Mouse (Mus musculus) forebrain, embryonic 12.5 days (tissue): ENCODE data around the gene Gm49416. TPM values are rescaled to one million over a fixed set of nuclear protein-coding genes. Genes with fewer than 3 reads are reported as not detected.

Experiments used
- ATAC-seq: fragments of 200-750 bp; cut with Nextera tagmentation; 2 replicates; pipeline ENCODE4 v1.8.0; 2017; ENCODE audit warnings: moderate TSS enrichment; ENCODE audit not compliant: low FRiP score
- H3K27ac ChIP-seq: fragments of 300-500 bp; sonication (generic); 2 replicates; pipeline ENCODE4 v1.5.1; 2016; ENCODE audit warnings: mild to moderate bottlenecking
- H3K27me3 ChIP-seq: fragments of 300-500 bp; sonication (generic); 2 replicates; pipeline ENCODE4 v1.6.1; 2016; ENCODE audit warnings: mild to moderate bottlenecking
- H3K36me3 ChIP-seq: fragments of 300-500 bp; sonication (generic); replicated peaks from 2 replicates; pipeline ENCODE4 v1.6.1; 2016; ENCODE audit warnings: mild to moderate bottlenecking
- H3K4me1 ChIP-seq: fragments of 300-500 bp; sonication (generic); 2 replicates; pipeline ENCODE4 v1.6.1; 2016
- H3K4me2 ChIP-seq: fragments of 300-500 bp; sonication (generic); 2 replicates; pipeline ENCODE4 v1.6.1; 2016; ENCODE audit warnings: mild to moderate bottlenecking, moderate library complexity
- H3K4me3 ChIP-seq: fragments of 300-500 bp; sonication (generic); replicated peaks from 2 replicates; pipeline ENCODE4 v1.5.1; 2016; ENCODE audit warnings: mild to moderate bottlenecking
- H3K9ac ChIP-seq: fragments of 300-500 bp; sonication (generic); 2 replicates; pipeline ENCODE4 v1.6.1; 2016; ENCODE audit warnings: mild to moderate bottlenecking
- H3K9me3 ChIP-seq: fragments of 300-500 bp; sonication (generic); 2 replicates; pipeline ENCODE4 v1.6.1; 2016
- WGBS: fragments of 180-500 bp; shearing (Covaris S2); methylation state at CpG from one replicate; pipeline ENCODE4 v1.1.7; 2016; 5-methylcytosine and 5-hydroxymethylcytosine counted together
- polyA plus RNA-seq: library from polyadenylated mRNA; unstranded; fragments of >200 nt; fragmentation: Nextera tagmentation; extraction: Ambion mirVana; gene quantifications from 2 replicates; pipeline ENCODE4 v1.2.1, GENCODE M21; 2016

Gene Gm49416
- polyA plus RNA-seq, 1 experiment from 2014 or later, result not detected

DNA sequence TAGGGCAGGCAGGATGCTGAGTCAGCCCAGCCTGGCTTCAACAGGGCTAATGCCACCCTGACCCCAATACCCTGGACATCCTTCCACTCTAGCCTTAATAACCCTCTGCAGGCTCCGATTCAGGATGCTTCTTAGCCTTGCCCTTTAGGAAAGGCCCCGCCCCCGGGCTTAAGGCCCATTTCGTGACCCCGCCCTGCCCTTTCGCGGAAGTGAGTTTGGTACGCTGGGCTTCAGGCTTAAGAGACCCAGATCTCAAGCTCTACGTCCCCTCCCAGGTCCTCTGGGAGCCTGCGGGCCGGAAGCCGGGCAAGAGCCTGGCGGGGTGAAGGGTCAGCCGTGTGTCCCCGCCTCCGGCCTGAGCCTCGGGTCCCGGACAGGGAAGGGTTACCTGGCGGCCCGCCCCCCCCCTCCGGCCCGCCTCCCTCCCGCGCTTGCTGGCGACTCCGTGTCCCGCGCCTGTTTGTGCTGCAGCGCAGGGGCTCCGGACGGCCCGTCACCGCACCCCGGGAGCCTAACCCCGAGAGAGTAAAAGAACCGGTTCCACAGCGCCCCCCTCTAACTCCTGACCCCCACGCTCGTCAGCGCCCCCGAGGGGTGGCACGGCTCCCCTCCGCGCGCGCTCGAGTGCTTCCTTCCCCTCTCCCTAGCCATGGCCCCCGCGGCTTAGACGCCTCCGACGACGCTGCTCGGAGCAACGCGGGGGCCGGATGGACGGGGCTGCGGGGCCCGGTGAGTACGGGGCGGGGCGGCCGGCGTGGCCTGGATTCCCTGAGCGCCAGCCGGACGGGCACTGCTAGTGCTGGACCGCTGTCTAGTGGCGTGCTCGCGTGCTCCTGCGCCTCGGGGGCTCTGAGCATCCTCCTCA is 40.7 kb downstream of the Gm49416 start, which contains the start of the genes Rom1 and Eml3:
TSS of gene Rom1 (minus strand) at position 133 of the 865 bp plus-strand sequence.
TSS of gene Eml3 (plus strand) at position 329 of the 865 bp plus-strand sequence.
- H3K4me3 ChIP-seq, result peak within 1 kb of the TSS; percentile 60
- peak; percentile 76 for ATAC-seq
- WGBS, result 1% methylated on average over 67 of the region's 74 CpGs

GRCm38 (mm10) chr19:8930117-8930516 is 41.4 kb downstream of the Gm49416 start:
- ATAC-seq, result peak; percentile 3; the same call in 1 of the 2 replicates
- H3K27ac ChIP-seq, result no peak overlapping the region
- H3K36me3 ChIP-seq, result peaks cover 31% of the 10 kb centered on the region
- peaks cover 7% of the 10 kb centered on the region; the same call in 1 of the 2 replicates for H3K27me3 ChIP-seq
- H3K9me3 ChIP-seq, result no peaks in the 10 kb centered on the region
- H3K4me3 ChIP-seq, result peak overlapping the region; percentile 60
- peak overlapping the region; percentile 81 for H3K4me2 ChIP-seq
- peaks cover 22% of the 10 kb centered on the region for H3K4me1 ChIP-seq
- peak overlapping the region; percentile 79 for H3K9ac ChIP-seq
- whole genome bisulfite sequencing, result 18% methylated on average over 11 of the region's 11 CpGs

More for the DNA sequence above, 40.7 kb downstream of the Gm49416 start, which contains the start of the genes Rom1 and Eml3:
- peaks cover 7% of the 10 kb centered on the region; the same call in 1 of the 2 replicates for H3K27me3 ChIP-seq
- H3K4me1 ChIP-seq, result peaks cover 22% of the 10 kb centered on the region
- H3K9ac ChIP-seq, result peak within 1 kb of the TSS; percentile 79
- H3K27ac ChIP-seq, result peak within 1 kb of the TSS; percentile 33; the same call in 1 of the 2 replicates
- H3K4me2 ChIP-seq, result peak within 1 kb of the TSS; percentile 81
- H3K9me3 ChIP-seq, result no peaks in the 10 kb centered on the region
- H3K36me3 ChIP-seq, result peaks cover 32% of the 10 kb centered on the region

DNA sequence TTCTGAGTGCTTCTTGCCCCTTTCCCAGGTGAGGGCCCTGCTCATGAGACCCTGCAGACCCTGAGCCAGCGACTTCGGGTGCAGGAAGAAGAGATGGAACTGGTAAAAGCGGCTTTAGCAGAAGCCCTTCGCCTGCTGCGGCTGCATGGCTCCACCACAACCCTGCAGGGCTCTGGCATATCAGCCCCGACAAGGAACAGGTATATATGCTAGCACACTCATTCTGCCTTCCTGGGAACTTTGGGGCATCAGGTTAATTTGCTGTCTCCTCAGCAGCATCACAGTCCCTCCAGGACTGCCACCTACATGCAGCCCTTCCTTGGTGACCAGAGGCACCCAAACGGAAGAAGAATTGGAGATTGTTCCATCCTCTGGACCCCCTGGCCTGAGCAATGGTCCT is 42.0 kb downstream of the Gm49416 start:
- WGBS, result 82% methylated on average over 7 of the region's 7 CpGs
- Histone ChIP-seq H3K4me2 (peak overlapping the region; percentile 81; the same call in 1 of the 2 replicates), H3K4me1 (peaks cover 22% of the 10 kb centered on the region), H3K4me3 (peak overlapping the region; percentile 60; the same call in 1 of the 2 replicates), H3K9ac (0 out of 2 replicates have a peak overlapping the region, but pooled peaks have one; percentile 79), H3K27ac (no peak overlapping the region), H3K9me3 (no peaks in the 10 kb centered on the region), H3K27me3 (peaks cover 7% of the 10 kb centered on the region; the same call in 1 of the 2 replicates), H3K36me3 (peaks cover 25% of the 10 kb centered on the region)
- ATAC-seq, result no peak

- Histone ChIP-seq H3K36me3 (peaks cover 4% of the 10 kb centered on the region), H3K9me3 (no peaks in the 10 kb centered on the region), H3K4me2 (no peak overlapping the region), H3K4me3 (no peak overlapping the region), H3K9ac (no peak overlapping the region), H3K27me3 (no peaks in the 10 kb centered on the region), H3K4me1 (peaks cover 12% of the 10 kb centered on the region), H3K27ac (no peak overlapping the region)
- no peak for ATAC-seq
- WGBS, result 87% methylated on average over 2 of the region's 2 CpGs
These were observed 48.0 kb downstream of the Gm49416 start for GRCm38 (mm10) chr19:8936736-8937135.

GRCm38 (mm10) chr19:8940526-8941133 is 51.9 kb downstream of the Gm49416 start:
- Histone ChIP-seq H3K9ac (peak overlapping the region; percentile 83), H3K27ac (peak overlapping the region; percentile 94; the same call in 1 of the 2 replicates), H3K9me3 (no peaks in the 10 kb centered on the region), H3K27me3 (no peaks in the 10 kb centered on the region), H3K4me3 (no peak overlapping the region), H3K36me3 (peaks cover 23% of the 10 kb centered on the region), H3K4me2 (no peak overlapping the region), H3K4me1 (peaks cover 38% of the 10 kb centered on the region)
- no peak for ATAC-seq
- WGBS, result 79% methylated on average over 15 of the region's 15 CpGs

DNA sequence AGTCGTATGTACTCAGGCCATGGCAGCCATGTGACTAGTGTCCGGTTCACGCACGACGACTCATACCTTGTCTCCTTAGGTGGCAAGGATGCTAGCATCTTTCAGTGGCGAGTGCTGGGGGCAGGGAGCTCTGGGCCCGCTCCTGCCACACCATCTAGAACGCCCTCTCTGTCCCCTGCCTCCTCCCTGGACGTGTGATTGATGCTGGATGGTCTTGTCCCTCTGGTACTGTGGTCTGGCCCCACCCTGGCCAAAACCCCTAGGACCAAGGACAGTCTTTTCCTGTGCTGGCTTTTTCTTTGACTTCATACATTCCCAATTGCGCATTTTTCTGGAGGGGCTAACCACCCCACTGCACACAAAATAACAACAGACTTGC is 52.4 kb downstream of the Gm49416 start:
- Histone ChIP-seq H3K27ac (peak overlapping the region; percentile 94), H3K36me3 (peaks cover 28% of the 10 kb centered on the region), H3K9me3 (no peaks in the 10 kb centered on the region), H3K4me2 (peak overlapping the region; percentile 69), H3K27me3 (no peaks in the 10 kb centered on the region), H3K9ac (peak overlapping the region; percentile 83), H3K4me3 (peak overlapping the region; percentile 72), H3K4me1 (peaks cover 38% of the 10 kb centered on the region)
- 36% methylated on average over 10 of the region's 10 CpGs for WGBS
- ATAC-seq, result peak; percentile 37

- Histone ChIP-seq H3K36me3 (peaks cover 33% of the 10 kb centered on the region), H3K4me2 (peak within 1 kb of the TSS; percentile 69), H3K9me3 (no peaks in the 10 kb centered on the region), H3K4me3 (peak within 1 kb of the TSS; percentile 72), H3K27ac (peak within 1 kb of the TSS; percentile 94), H3K4me1 (peaks cover 38% of the 10 kb centered on the region), H3K9ac (peak within 1 kb of the TSS; percentile 83), H3K27me3 (no peaks in the 10 kb centered on the region)
- under 1% methylated on average over 64 of the region's 64 CpGs for WGBS
- ATAC-seq, result peak; percentile 93
These were observed 52.9 kb downstream of the Gm49416 start, which contains the start of gene Mta2 for GRCm38 (mm10) chr19:8941515-8942217. TSS of gene Mta2 (plus strand) at chr19:8941875.

DNA sequence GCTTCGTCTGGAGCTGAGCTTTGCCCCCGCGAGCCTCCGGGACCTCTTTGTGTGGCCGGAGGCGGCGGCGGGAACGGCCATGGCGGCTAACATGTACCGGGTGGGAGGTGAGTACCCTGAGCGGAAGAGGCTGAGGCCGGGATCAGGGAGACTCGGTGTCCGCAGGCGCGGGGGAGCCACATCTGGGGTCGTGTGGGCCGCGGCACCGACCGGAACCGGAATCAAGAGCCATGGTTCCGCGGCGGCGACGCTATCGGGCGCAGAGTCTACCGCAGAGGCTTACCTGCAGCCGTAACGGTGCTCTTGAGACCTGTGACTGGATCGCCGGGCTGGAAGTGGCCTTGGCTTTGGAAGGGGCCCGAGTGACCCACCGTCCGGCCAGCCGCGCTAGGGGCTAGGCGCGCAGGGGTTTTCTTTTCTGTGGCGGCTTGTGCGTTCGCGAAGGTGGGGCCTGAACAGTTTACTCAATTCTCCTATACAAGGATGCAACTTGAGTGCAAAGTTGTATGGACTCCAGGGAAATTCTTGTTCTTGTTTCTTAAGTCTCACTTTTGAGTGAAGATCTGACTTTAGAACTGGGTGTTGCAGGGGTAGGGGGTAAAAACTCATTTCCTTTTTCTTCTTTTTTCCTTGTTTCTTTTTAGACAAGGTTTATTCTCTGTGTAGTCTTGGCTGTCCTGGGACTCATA is 53.7 kb downstream of the Gm49416 start:
- H3K4me3 ChIP-seq, result peak overlapping the region; percentile 72
- peak overlapping the region; percentile 94 for H3K27ac ChIP-seq
- peak overlapping the region; percentile 69 for H3K4me2 ChIP-seq
- no peaks in the 10 kb centered on the region for H3K9me3 ChIP-seq
- H3K36me3 ChIP-seq, result peaks cover 40% of the 10 kb centered on the region
- ATAC-seq, result peak; percentile 51
- peak overlapping the region; percentile 83 for H3K9ac ChIP-seq
- no peaks in the 10 kb centered on the region for H3K27me3 ChIP-seq
- whole genome bisulfite sequencing, result under 1% methylated on average over 46 of the region's 46 CpGs
- H3K4me1 ChIP-seq, result peaks cover 38% of the 10 kb centered on the region

DNA sequence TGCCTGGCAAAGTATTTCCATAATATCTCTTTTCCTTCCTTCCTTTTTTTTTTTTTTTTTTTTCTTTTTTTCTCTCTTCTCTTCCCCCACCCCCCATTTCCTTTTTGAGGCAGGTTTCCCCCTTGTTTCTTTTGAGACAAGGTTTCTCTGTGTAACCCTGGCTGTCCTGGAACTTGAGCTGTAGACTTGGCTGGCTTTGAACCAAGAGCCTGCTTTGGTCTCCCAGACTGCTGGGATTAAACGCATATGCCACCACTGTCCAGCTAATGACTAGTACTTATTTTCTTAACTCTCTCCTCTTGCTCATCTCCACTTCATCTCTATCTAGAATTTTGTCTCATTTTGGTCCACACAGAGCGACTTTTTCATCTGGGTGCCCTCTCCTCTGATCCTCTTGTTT is 54.3 kb downstream of the Gm49416 start:
- WGBS, result 78% methylated on average over 2 of the region's 2 CpGs
- Histone ChIP-seq H3K27ac (no peak overlapping the region), H3K4me1 (peaks cover 38% of the 10 kb centered on the region), H3K9me3 (no peaks in the 10 kb centered on the region), H3K9ac (peak overlapping the region; percentile 83), H3K36me3 (peaks cover 46% of the 10 kb centered on the region), H3K4me3 (peak overlapping the region; percentile 72), H3K27me3 (no peaks in the 10 kb centered on the region), H3K4me2 (peak overlapping the region; percentile 69)
- ATAC-seq, result no peak

DNA sequence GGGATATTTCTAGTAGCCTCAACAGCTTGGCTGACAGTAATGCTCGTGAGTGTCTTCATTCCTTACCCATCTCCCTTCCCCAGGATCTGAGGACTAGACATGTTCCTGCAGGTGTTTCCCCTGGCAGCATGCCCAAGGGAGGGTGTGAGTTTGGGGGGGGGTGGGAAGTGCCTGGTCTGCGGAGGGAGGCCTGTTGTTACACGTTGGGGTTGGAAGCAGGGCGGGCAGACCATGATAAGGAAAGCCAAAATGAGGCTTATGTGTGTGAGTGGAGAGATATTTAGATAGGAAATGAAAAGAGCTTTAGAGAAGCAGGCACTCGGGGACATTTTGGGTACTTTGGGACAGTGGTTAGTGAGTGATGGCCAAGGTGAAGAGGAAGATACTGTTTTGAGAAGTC is 55.3 kb downstream of the Gm49416 start:
- peaks cover 38% of the 10 kb centered on the region for H3K4me1 ChIP-seq
- peak overlapping the region; percentile 69 for H3K4me2 ChIP-seq
- 0 out of 2 replicates have a peak overlapping the region, but pooled peaks have one; percentile 3 for H3K27ac ChIP-seq
- WGBS, result 78% methylated on average over 5 of the region's 5 CpGs
- no peak for ATAC-seq
- 0 out of 2 replicates have a peak overlapping the region, but pooled peaks have one; percentile 1 for H3K9ac ChIP-seq
- no peaks in the 10 kb centered on the region for H3K9me3 ChIP-seq
- no peaks in the 10 kb centered on the region for H3K27me3 ChIP-seq
- peaks cover 53% of the 10 kb centered on the region for H3K36me3 ChIP-seq
- H3K4me3 ChIP-seq, result peak overlapping the region; percentile 72; the same call in 1 of the 2 replicates

DNA sequence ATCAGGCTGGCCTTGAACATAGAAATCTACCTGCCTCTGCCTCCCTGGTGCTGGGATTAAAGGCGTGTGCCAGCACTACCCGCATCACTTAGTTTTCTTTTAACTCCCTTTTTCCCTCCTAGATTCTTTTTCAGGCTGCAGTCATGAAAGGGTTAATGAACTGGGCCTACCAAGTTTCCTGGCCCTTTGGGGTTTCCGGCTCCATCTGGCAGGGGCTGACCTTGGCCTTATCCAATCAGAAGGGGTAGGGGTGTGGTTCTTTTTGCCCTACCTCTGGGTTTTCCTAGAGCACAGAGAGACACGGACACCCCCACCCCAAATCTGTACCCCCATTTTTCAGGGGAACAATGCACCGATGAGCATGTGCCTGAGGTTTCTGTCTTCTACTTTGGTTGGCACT is 56.0 kb downstream of the Gm49416 start:
- Histone ChIP-seq H3K9ac (no peak overlapping the region), H3K4me1 (peaks cover 38% of the 10 kb centered on the region), H3K4me3 (peak overlapping the region; percentile 13; the same call in 1 of the 2 replicates), H3K4me2 (peak overlapping the region; percentile 69), H3K9me3 (no peaks in the 10 kb centered on the region), H3K27me3 (no peaks in the 10 kb centered on the region), H3K27ac (0 out of 2 replicates have a peak overlapping the region, but pooled peaks have one; percentile 26), H3K36me3 (peaks cover 59% of the 10 kb centered on the region)
- 46% methylated on average over 5 of the region's 5 CpGs for WGBS
- ATAC-seq, result no peak
